Mouse (Mus musculus): ENCODE results near the gene Cyp2c66.
"Not testable (repeated sequence)": the region's sequence is repeated elsewhere in the genome, so short reads cannot be mapped to it uniquely, and the experiment has no call there.

Gene Cyp2c66

DNA sequence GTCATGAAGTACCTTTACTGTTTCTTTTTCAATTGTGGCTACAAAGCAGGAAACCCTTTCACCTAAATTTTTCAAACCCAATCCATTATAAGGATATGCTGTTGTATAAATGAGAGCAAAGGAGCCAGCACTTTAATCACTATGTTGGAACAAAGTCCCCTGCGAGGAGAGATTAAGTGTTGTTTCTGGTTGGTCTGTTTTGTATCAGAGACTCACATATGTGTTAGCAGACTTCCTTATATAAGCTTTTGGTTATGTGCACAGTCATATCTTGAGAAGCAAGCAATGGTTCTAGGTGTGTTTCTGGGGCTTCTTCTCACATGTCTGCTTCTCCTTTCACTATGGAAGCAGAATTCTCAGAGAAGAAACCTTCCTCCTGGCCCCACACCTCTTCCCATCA, at the start of gene Cyp2c66:
Gene Cyp2c66, plus strand, starts transcription at position 255 of the 400 bp plus-strand sequence.
- DNase-seq (ENCODE audit: low read depth, low spot score): no peak

DNA sequence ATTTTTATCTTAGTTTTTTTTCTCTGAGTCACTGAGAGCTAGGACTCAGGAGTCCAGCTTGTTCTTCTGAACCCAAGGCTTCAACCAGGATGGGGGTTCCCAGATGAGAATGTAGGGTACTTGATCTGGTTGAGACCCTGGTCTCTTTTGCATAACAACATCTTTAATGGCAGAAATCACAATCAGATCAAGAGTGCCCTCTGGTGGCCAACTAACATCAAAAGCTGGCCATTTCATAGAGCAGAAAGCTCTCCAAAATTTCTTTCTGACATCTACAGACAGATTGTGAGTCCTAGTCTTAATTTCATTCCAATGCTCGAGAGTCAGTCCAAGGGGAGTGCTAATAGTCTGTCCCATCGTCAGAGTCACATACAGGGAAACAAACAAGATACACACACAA, 14.9 kb upstream of the Cyp2c66 start:
- peak; percentile 1 for DNase-seq (ENCODE audit: low read depth, low spot score)

DNA sequence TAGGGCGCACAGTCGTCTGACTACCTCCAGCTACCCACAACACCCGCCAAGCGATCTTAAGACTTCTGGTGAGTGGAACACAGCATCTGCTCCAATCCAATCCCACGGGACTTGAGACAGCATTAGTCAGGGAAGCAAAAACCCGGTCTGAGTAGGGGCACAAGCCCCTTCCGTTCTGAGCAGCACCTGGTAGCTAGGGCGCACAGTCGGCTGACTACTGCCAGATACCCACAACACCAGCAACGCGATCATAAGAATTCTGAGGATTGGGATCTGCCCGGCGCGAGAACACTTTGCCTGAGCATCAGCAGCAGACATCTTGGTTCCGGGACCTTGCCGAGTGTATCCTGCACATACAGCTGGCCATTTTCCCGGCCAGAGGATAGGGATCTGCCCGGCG, 43.1 kb downstream of the Cyp2c66 start:
- not testable (repeated sequence) for DNase-seq (ENCODE audit: low read depth, low spot score)
